Mouse (Mus musculus) frontal cortex, adult (tissue): ENCODE measurements around the gene Cmtm5.
A peak's percentile ranks its signal among the peaks of the same experiment; 100 is the strongest.
"Not testable (repeated sequence)": the region's sequence is repeated elsewhere in the genome, so short reads cannot be mapped to it uniquely, and the experiment has no call there.

Experiments used
- ATAC-seq: cut with Nextera tagmentation; 2 replicates; pipeline ENCODE4 v1.9.2; 2017; ENCODE audit warnings: mild to moderate bottlenecking, moderate library complexity, mixed read lengths; ENCODE audit not compliant: low TSS enrichment

The Cmtm5 gene

GRCm38 (mm10) chr14:54959197-54959596 lies 23.1 kb downstream of the Cmtm5 start:
- ATAC-seq, result no peak

- ATAC-seq, result not testable (repeated sequence)
These were observed 24.0 kb downstream of the Cmtm5 start for GRCm38 (mm10) chr14:54959853-54960613.

GRCm38 (mm10) chr14:54960769-54961168 lies 24.7 kb downstream of the Cmtm5 start:
- peak; percentile 44; the same call in 1 of the 2 replicates for ATAC-seq

GRCm38 (mm10) chr14:54961487-54961886 lies 25.4 kb downstream of the Cmtm5 start:
- ATAC-seq, result no peak

GRCm38 (mm10) chr14:54962714-54963113 lies 26.7 kb downstream of the Cmtm5 start:
- no peak for ATAC-seq

- no peak for ATAC-seq
These were observed 27.7 kb downstream of the Cmtm5 start for GRCm38 (mm10) chr14:54963727-54964126.

GRCm38 (mm10) chr14:54965044-54965443 lies 29.0 kb downstream of the Cmtm5 start:
- no peak for ATAC-seq

- no peak for ATAC-seq
These were observed 29.6 kb downstream of the Cmtm5 start for GRCm38 (mm10) chr14:54965631-54966030.

- no peak for ATAC-seq
These were observed 30.4 kb downstream of the Cmtm5 start, which contains the start of gene Myh6 for GRCm38 (mm10) chr14:54966320-54966977. TSS of gene Myh6 (minus strand) at chr14:54966927.

- no peak for ATAC-seq
These were observed 31.8 kb downstream of the Cmtm5 start for GRCm38 (mm10) chr14:54967874-54968273.

- no peak for ATAC-seq
These were observed 32.3 kb downstream of the Cmtm5 start for GRCm38 (mm10) chr14:54968344-54968743.

GRCm38 (mm10) chr14:54972786-54973185 lies 36.7 kb downstream of the Cmtm5 start:
- ATAC-seq, result not testable (repeated sequence)

- peak; percentile 67 for ATAC-seq
These were observed 38.2 kb downstream of the Cmtm5 start for GRCm38 (mm10) chr14:54974068-54974791.

GRCm38 (mm10) chr14:54976633-54977032 lies 40.6 kb downstream of the Cmtm5 start, which contains the start of gene Gm17428:
TSS of gene Gm17428 (plus strand) at chr14:54976933.
- ATAC-seq, result no peak

GRCm38 (mm10) chr14:54978664-54979063 lies 42.6 kb downstream of the Cmtm5 start:
- ATAC-seq, result no peak

- no peak for ATAC-seq
These were observed 45.9 kb downstream of the Cmtm5 start for GRCm38 (mm10) chr14:54981934-54982333.

GRCm38 (mm10) chr14:54988350-54988874 lies 52.4 kb downstream of the Cmtm5 start:
- ATAC-seq, result not testable (repeated sequence)
